14 mouse cellular contexts compared by ENCODE assay signal in the genomic region with DNA sequence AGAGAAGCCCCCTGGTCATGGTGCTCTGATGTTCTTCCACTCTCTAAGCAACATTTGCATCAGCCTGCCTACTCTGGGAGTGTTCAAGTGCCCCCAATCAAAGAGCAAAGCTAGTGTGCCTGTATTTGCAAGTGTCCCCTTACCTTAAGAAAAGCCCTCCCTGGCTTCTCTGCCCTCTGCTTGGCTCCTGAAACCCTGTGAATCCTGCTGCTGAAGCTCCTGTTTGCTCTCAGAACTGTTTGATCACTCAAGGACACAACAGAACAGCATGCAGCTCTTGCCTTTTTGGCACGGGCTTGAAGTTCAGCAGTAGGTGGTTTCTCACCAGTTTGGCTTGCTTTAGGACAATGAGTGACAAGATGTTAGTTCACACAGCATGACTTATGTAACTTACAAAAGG.
DNase-seq lines count a peak whose midpoint lies in the region; TF ChIP-seq lines count a peak whose summit lies in the region.
"Had no signal": no experiment of that assay in that cellular context is flagged by ENCODE, and none has a peak within 500 bp of the region (broad histone marks: within the 10 kb centered on the region; RNA-seq: fewer than 3 reads in every experiment).

No protein-coding gene starts in this region.

- no peaks in the 10 kb centered on the region for H3K27me3 ChIP-seq in kidney, adult 2 months (replicated peaks; ENCODE audit: control insufficient read depth, insufficient read depth, low read length)
- H3K27me3 ChIP-seq: heart, embryonic 12.5 days; limb, embryonic 15.5 days; lung, embryonic 15.5 days; neural tube, embryonic 15.5 days had no signal

- 28% methylated on average over 1 of the region's 1 CpGs for WGBS in kidney, adult 2 months

- H3K36me3 ChIP-seq in kidney, adult 2 months (ENCODE audit: control insufficient read depth, insufficient read depth, low read length), result no peaks in the 10 kb centered on the region
- H3K36me3 ChIP-seq: heart, embryonic 12.5 days; limb, embryonic 15.5 days; lung, embryonic 15.5 days; midbrain, embryonic 12.5 days; neural tube, embryonic 15.5 days had no signal

- TF ChIP-seq POLR2A in kidney, adult 2 months (IDR thresholded peaks at IDR 0.05; ENCODE audit: low read depth, low read length), result no peak

- no peak overlapping the region for H3K4me3 ChIP-seq in kidney, adult 2 months (ENCODE audit: insufficient read depth, low read depth, low read length)
- no peak overlapping the region for H3K4me3 ChIP-seq in gastrocnemius, adult 2 months
- H3K4me3 ChIP-seq: heart, embryonic 12.5 days; limb, embryonic 15.5 days; lung, embryonic 15.5 days; midbrain, embryonic 12.5 days; neural tube, embryonic 15.5 days had no signal

- intact Hi-C loops in gastrocnemius, adult 2 months (cut with DNase I), result no loop called here

- H3K27ac ChIP-seq in kidney, adult 2 months (ENCODE audit: insufficient read depth, low read depth, low read length), result no peak overlapping the region
- H3K27ac ChIP-seq in gastrocnemius, adult 2 months, result no peak overlapping the region
- H3K27ac ChIP-seq: limb, embryonic 15.5 days; lung, embryonic 15.5 days; midbrain, embryonic 12.5 days; neural tube, embryonic 15.5 days; stomach, postnatal 0 days had no signal

- peaks cover 12% of the 10 kb centered on the region for H3K4me1 ChIP-seq in kidney, adult 2 months (ENCODE audit: control insufficient read depth, insufficient read depth, low read length)
- H3K4me1 ChIP-seq: limb, embryonic 15.5 days; lung, embryonic 15.5 days; neural tube, embryonic 15.5 days had no signal

- peak; percentile 11 for DNase-seq in adrenal gland, adult 2 months
- DNase-seq in adrenal gland, adult 8-10 months, result no peak
- DNase-seq in kidney, adult 2 months, result peak; percentile 1
- DNase-seq in kidney, adult 18-20 months, result no peak
- peak; percentile 52 for DNase-seq in Muller cell, postnatal 12 days (ENCODE audit: inconsistent ontology term)
- peak; percentile 84 for DNase-seq in cerebellum, adult 9-11 months
- DNase-seq in heart, adult 11 months, result no peak
- DNase-seq in gastrocnemius, adult 2 months, result no peak

- no peak for TF ChIP-seq CTCF in kidney, adult 2 months (conservative IDR thresholded peaks at IDR 0.05; ENCODE audit: insufficient read depth, insufficient read length, low read depth, low read length)
- no peak for TF ChIP-seq CTCF in gastrocnemius, adult 2 months (IDR thresholded peaks at IDR 0.05)

Comparison
In these comparisons a context has a peak if more than half of its experiments do, and no peak if none do; other contexts are left out.
1. DNase-seq: peak in adrenal gland, adult 2 months (single experiment), kidney, adult 2 months (single experiment), Muller cell, postnatal 12 days (single experiment) and cerebellum, adult 9-11 months (single experiment); none in adrenal gland, adult 8-10 months (single experiment), kidney, adult 18-20 months (single experiment), heart, adult 11 months (single experiment) and gastrocnemius, adult 2 months (single experiment).